Mouse (Mus musculus) thymus, postnatal 4 days (tissue): ENCODE measurements around the gene Srd5a1.
"Not testable (repeated sequence)": the region's sequence is repeated elsewhere in the genome, so short reads cannot be mapped to it uniquely, and the experiment has no call there.

Source experiments
- DNase-seq: peaks from one replicate; pipeline ENCODE4 v3.0.0; 2021

The Srd5a1 gene

DNA sequence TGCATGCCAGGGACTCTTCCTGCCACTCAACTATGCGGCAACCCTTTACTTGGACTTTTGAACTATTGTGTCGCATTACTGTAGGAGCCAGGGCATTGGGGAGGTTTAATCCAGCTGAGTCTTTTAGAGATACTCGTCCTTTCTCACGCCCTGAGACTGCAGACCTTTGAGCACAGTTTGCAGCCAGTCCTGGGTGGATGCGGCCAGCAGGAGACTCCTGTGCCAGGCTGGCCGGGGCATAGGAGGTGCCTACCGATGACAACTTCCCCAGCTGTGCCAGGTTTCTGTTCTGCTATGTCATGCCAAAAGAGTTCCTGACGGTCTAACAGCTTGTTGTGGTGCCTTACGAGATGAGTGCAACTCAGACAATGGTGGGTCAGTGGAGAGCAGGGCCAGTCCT lies 42.0 kb downstream of the Srd5a1 start:
- DNase-seq = no peak

DNA sequence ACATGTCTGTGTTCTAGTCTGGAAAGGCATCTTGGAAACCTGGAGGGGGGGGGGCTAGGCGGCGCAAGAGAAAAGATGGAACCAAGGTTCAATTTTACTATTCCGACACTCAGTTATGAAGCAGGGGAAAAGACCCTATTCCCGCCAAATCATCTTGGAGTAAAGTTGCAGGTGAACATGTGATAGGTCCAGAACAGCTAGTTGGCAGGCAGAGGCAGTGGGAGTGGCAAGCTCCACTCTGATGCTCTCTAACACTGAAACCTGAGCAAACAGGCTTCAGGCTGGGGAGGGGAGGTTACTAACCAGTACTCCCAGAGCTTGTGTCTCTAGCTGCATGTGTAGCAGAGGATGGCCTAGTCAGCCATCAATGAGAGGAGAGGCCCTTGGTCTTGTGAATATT lies 45.8 kb downstream of the Srd5a1 start:
- DNase-seq = not testable (repeated sequence)

DNA sequence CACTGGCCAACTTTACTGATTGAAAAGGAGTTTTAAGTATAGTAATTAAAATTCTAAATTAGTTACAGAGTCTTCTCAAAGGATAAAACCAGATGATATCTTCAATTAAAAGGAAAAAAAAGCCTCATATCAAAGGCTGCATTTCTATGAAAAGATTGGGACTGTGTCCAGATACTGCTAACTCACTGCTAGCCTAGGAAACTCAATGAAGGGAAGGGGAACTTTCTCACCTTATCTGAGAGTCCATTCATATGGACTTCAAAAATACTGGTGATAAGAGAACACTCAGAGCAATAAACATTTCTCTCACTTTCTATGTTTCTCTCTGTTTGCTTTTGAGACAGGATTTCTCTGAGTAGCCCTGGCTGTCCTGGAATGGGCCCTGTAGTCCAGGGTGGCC lies 46.7 kb downstream of the Srd5a1 start:
- DNase-seq = no peak

DNA sequence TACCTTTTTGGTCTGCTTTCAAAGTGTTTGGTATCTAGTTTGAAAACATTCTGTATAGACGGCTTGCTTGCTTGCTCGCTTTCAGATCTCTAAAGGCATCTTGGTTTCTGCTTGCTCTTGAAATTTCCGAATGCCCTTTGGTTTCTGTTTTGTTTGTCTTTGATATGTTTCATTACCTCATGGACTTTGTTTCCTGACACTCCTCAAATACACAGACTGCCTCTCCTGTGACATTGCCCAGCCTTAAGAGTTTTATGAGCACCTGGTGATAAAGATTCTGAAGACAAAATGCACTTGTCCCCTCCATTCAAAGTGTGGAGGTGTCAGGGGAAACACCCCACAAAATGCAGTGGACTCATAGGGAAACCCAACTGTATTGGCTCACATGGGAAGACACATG lies 47.3 kb downstream of the Srd5a1 start:
- DNase-seq = no peak

DNA sequence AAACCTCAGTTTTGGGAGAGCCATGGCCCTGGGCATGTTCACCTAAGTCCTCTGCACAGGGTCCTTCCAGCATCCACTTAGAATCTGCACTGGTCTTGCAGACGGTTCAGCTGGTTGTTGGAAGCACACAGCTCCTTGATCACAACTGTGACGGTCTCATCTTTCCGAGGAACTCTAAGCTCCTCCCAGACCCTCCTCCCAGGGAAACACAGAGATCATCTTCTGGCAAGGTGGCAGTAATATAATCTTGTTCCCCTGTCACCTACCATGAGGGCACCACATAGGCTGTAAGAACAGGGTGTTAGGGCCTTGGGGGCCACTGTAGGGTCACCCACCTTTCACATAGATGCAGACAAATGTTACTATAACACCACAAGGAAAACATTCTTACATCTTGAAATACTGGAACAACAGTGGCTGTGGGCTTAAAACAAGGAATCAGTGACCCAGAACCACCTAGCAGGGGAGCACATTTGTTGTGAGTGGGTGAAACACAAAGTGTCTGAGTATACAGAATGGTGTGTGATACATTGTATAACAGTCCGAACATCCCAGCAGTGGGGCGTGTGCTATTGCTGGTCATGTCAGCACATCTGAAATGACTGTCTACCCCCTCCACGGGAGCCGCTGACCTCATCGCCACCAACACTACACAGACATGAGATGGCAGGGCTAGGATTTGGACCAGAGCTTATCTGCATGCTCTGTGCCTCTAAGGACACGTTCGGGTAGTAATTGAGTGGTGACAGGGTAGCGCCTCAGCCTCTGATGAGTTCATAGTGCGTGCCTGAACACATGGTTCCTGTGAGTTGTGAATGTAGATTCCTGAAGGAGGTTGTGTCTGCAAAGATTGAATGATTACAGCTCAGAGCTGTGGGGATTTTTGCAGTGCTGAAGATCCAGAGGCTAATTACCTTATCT lies 48.3 kb downstream of the Srd5a1 start:
- no peak for DNase-seq

DNA sequence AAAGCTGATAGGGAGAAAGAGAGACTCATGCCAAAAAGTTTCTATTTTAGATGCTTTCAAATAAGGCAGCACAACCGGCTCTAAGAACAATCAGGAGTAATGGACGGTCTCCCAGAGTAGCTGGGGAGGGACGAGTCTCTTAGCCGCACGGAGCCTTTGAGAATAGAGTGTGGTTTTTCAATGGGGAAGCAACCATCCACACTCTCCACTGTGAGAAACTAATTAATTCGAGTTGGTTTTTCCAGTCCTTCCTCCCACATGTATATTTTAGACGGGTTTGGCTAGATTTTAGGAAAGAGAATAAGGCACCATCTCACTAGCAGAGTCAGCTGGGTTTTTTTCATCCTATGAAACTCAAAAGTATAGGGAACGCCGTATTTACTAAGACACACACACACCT lies 49.2 kb downstream of the Srd5a1 start:
- no peak for DNase-seq

DNA sequence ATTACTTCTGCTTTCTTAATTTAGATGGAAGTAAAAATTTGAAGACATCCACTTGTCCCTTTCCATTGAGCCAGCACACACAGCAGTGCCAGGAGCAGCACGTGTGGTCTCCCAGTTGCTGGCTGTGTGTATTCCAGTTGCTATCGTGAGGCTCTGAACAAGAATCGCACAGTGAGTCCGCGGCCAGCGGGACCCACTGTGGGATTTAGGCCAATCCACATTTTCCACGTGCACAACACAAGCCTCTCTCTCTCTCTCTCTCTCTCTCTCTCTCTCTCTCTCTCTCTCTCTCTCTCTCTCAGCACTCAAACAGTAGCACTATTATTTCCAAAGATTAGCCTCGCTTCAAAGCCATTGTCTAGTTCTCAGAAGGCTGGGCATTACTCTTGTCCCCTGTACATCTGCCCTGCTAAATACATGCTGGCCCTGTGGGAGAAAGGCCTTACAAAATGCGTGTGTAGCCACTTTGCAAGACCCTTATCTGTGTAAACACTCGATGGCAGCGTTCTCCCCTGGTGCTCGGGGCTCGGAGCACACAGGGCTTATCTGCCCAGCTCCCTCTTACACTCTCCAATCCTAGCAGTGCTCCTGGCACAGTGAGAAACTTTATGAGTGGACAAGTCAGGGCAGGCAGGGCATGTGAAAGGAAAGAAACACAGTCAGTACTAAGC lies 51.8 kb downstream of the Srd5a1 start:
- DNase-seq = no peak

- DNase-seq = no peak
Observed at GRCm38 (mm10) chr13:69558098-69558660, 53.1 kb downstream of the Srd5a1 start.

DNA sequence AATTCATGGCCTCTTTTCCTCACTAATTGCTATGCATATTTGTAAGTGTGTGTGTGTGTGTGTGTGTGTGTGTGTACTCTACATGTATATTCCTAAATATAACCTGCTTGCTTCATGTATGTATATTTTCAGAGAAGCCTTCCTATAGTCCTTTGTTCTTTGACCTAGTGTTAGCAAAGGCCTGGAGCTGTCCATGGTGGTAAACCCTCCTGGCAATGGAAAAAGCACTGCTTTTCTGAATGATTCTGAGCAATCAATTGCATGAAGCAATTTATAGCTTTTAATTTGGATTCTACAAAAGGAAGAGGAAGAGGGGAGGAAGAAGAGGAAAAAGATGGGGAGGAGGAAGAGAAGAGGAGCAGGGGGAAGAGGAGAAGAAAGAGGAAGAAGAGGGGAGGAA lies 54.5 kb downstream of the Srd5a1 start:
- no peak for DNase-seq

GRCm38 (mm10) chr13:69555957-69556482 lies 55.2 kb downstream of the Srd5a1 start:
- no peak for DNase-seq

GRCm38 (mm10) chr13:69555045-69555444 lies 56.2 kb downstream of the Srd5a1 start:
- DNase-seq = no peak

DNA sequence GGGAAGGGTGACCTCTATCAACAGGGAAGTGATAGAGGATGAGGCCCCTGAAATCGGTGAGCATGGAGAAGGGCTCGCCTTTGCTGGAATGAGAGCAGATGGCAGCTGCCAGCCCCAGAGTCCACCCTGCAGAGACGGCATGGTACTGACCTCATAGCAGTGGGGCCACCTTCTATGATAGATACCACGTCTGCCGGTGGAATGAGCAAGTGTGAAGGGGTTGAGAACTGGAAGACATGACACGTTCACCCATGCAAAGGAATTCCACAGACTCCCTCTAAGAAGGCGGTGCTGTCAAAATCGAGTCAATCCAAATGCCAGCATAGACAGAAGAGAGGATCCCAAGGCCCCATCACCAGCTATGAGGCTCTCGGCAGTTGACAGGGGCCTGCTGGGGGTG lies 57.0 kb downstream of the Srd5a1 start:
- no peak for DNase-seq

DNA sequence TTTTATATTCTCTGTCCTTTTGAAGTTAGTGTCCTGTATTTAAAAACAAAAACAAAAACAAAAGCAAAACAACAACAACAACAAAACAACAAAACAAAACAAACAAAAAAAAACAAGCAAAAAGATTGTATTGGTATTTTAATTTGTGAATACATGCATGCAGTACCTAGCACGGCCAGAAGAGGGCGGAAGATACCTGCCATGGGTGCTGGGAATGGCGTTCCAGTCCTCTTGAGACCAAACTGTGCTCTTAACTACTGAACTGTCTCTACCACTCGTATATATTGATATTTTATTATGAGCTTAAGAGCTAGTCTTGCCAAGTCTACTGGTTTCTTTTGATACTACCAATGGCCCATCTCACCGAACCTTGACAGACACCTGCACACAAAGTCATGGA lies 58.2 kb downstream of the Srd5a1 start:
- DNase-seq = peak; percentile 66

GRCm38 (mm10) chr13:69550831-69551230 lies 60.4 kb downstream of the Srd5a1 start:
- no peak for DNase-seq

DNA sequence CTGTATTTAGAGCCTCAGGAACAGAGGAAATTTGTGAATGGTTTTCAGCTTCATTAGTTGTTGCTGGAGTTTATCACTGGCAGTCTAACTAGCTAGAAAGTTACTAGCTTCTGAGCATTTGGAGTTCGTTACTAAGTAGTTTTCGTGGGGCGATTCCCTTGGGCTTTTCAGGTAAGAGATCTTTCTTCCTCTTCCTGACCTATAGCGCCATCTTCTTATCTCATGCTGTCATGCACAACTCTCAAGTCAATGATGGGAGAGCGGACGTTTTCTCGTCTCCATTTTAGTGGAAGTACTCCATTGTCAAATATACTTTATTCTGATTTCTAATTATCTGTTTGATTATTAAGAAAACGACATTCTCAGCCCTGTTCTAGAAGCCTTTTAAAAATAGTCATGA lies 61.3 kb downstream of the Srd5a1 start:
- DNase-seq = no peak

GRCm38 (mm10) chr13:69547488-69548180 lies 63.6 kb downstream of the Srd5a1 start:
- DNase-seq = no peak

GRCm38 (mm10) chr13:69545019-69545418 lies 66.2 kb downstream of the Srd5a1 start:
- DNase-seq = peak; percentile 80

- DNase-seq = no peak
Observed at GRCm38 (mm10) chr13:69543595-69543994, 67.6 kb downstream of the Srd5a1 start.

GRCm38 (mm10) chr13:69542571-69543352 lies 68.5 kb downstream of the Srd5a1 start:
- no peak for DNase-seq

GRCm38 (mm10) chr13:69541776-69542175 lies 69.5 kb downstream of the Srd5a1 start:
- no peak for DNase-seq

GRCm38 (mm10) chr13:69541209-69541608 lies 70.0 kb downstream of the Srd5a1 start:
- DNase-seq = no peak

DNA sequence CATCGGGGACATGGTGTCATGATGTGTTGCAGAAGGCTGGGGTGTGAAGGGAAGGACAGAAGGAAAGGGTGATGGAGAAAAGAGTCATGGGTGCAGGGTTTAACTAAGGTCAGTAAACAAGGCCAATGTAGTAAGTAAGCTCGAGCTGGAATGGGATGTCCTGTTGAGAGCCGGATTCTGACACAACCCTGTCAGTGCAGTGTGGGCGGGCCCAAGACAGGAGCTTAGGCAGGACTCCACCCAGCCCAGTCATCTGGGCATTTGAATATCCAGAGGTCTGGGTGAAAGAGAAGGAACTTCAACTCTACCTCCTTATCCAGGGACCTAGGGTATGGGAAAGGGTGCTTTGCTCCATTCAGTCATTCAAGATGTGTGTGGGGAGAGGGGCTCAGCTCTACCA lies 72.9 kb downstream of the Srd5a1 start:
- no peak for DNase-seq
